Mouse (Mus musculus) bone marrow, adult 2 months (tissue): ENCODE measurements around the gene Zfp503.

Source experiments
- CTCF ChIP-seq: fragments of 200-500 bp; IDR thresholded peaks from 2 replicates; pipeline ENCODE4 v1.5.1; 2011; ENCODE audit warnings: low read length, control low read depth; ENCODE audit not compliant: control insufficient read depth, insufficient read depth
- POLR2A ChIP-seq: fragments of 200-500 bp; IDR thresholded peaks from 2 replicates; pipeline ENCODE4 v1.6.1; 2011; ENCODE audit warnings: low read depth, mild to moderate bottlenecking, control low read depth, low read length, borderline replicate concordance; ENCODE audit not compliant: control insufficient read depth

DNA sequence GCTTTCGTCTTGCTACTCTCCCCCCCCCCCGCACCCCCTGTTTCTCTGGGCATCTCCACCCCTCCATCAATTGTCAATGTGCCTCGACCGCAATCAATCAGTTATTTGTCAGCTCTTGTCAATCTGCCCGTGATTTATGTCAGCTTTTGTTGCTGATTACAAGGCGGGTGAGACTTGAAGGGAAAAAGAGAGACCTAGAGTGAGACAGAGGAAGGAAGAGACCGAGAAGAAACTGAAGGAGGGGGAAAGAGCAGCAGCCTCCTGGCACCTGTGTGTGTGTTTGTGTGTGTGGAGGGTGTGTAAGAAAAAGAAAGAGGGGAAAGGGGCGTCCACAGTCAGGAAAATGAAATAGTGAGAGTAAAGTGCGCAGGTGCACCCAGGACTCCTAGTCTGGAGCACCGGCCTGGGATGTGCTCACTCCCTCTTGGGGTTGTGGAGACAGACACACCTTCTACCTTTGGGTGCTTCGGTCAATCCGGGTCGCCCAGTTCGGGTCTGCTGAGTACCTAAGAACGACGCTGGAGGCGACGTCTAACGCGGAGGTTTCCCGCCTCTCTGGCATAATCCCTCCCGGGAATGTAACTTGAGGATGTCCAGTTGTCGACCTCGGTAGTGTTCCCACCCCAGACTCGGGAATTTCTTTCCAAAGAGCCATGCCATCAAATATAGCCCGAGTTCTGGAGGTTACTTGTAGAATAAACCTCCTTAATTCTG lies 667 bp downstream of the Zfp503 start:
- TF ChIP-seq CTCF = no peak
- TF ChIP-seq POLR2A = no peak
